Mouse (Mus musculus): ENCODE data around the gene A530016L24Rik. TPM values are rescaled to one million over a fixed set of nuclear protein-coding genes. Genes with fewer than 3 reads are reported as not detected.

The A530016L24Rik gene
- polyA plus RNA-seq, 1 experiment from 2014 or later = 0.09 TPM

GRCm38 (mm10) chr12:112462423-112462822 lies 26.8 kb upstream of the A530016L24Rik start:
- no peaks in the 10 kb centered on the region for H3K36me3 ChIP-seq (ENCODE audit: control insufficient read depth, insufficient read depth, low read length)
- no peak overlapping the region for H3K4me3 ChIP-seq (ENCODE audit: low read depth, low read length)
- H3K4me1 ChIP-seq (ENCODE audit: control insufficient read depth, insufficient read depth, low read length) = peaks cover 10% of the 10 kb centered on the region
- no peaks in the 10 kb centered on the region for H3K9me3 ChIP-seq (replicated peaks; ENCODE audit: control insufficient read depth, low read length)
- H3K27me3 ChIP-seq (replicated peaks; ENCODE audit: control insufficient read depth, insufficient read depth, low read length) = no peaks in the 10 kb centered on the region
- WGBS = 49% methylated on average over 12 of the region's 12 CpGs
- no peak for ATAC-seq
- no peak overlapping the region for H3K27ac ChIP-seq (ENCODE audit: low read depth, low read length)
- H3K4me2 ChIP-seq (ENCODE audit: low read length) = no peak overlapping the region
- DNase-seq (ENCODE audit: low spot score) = no peak
- H3K9ac ChIP-seq (ENCODE audit: low read length) = no peak overlapping the region

- WGBS = 78% methylated on average over 4 of the region's 4 CpGs
- ATAC-seq (no peak), DNase-seq (ENCODE audit: low spot score) (no peak)
- Histone ChIP-seq H3K4me2 (ENCODE audit: low read length) (no peak overlapping the region), H3K27ac (ENCODE audit: low read depth, low read length) (no peak overlapping the region), H3K27me3 (replicated peaks; ENCODE audit: control insufficient read depth, insufficient read depth, low read length) (no peaks in the 10 kb centered on the region), H3K9me3 (replicated peaks; ENCODE audit: control insufficient read depth, low read length) (no peaks in the 10 kb centered on the region), H3K4me1 (ENCODE audit: control insufficient read depth, insufficient read depth, low read length) (peaks cover 5% of the 10 kb centered on the region), H3K36me3 (ENCODE audit: control insufficient read depth, insufficient read depth, low read length) (no peaks in the 10 kb centered on the region), H3K4me3 (ENCODE audit: low read depth, low read length) (no peak overlapping the region), H3K9ac (ENCODE audit: low read length) (no peak overlapping the region)
Measured at GRCm38 (mm10) chr12:112463209-112463608, 26.0 kb upstream of the A530016L24Rik start.

GRCm38 (mm10) chr12:112463750-112464444 lies 25.4 kb upstream of the A530016L24Rik start:
- whole genome bisulfite sequencing = 83% methylated on average over 3 of the region's 3 CpGs
- no peak overlapping the region for H3K27ac ChIP-seq (ENCODE audit: low read depth, low read length)
- H3K9me3 ChIP-seq (replicated peaks; ENCODE audit: control insufficient read depth, low read length) = no peaks in the 10 kb centered on the region
- peaks cover under 1% of the 10 kb centered on the region for H3K4me1 ChIP-seq (ENCODE audit: control insufficient read depth, insufficient read depth, low read length)
- no peaks in the 10 kb centered on the region for H3K27me3 ChIP-seq (replicated peaks; ENCODE audit: control insufficient read depth, insufficient read depth, low read length)
- DNase-seq (ENCODE audit: low spot score) (no peak), ATAC-seq (no peak)
- H3K4me3 ChIP-seq (ENCODE audit: low read depth, low read length) = no peak overlapping the region
- H3K4me2 ChIP-seq (ENCODE audit: low read length) = no peak overlapping the region
- no peaks in the 10 kb centered on the region for H3K36me3 ChIP-seq (ENCODE audit: control insufficient read depth, insufficient read depth, low read length)
- no peak overlapping the region for H3K9ac ChIP-seq (ENCODE audit: low read length)

- Histone ChIP-seq H3K27me3 (replicated peaks; ENCODE audit: control insufficient read depth, insufficient read depth, low read length) (no peaks in the 10 kb centered on the region), H3K4me3 (ENCODE audit: low read depth, low read length) (no peak overlapping the region), H3K4me1 (ENCODE audit: control insufficient read depth, insufficient read depth, low read length) (peaks cover 7% of the 10 kb centered on the region), H3K27ac (ENCODE audit: low read depth, low read length) (no peak overlapping the region), H3K9me3 (replicated peaks; ENCODE audit: control insufficient read depth, low read length) (no peaks in the 10 kb centered on the region), H3K9ac (ENCODE audit: low read length) (no peak overlapping the region), H3K4me2 (ENCODE audit: low read length) (no peak overlapping the region), H3K36me3 (ENCODE audit: control insufficient read depth, insufficient read depth, low read length) (no peaks in the 10 kb centered on the region)
- WGBS = 94% methylated on average over 3 of the region's 3 CpGs
- DNase-seq (ENCODE audit: low spot score) = no peak
- no peak for ATAC-seq
Measured at GRCm38 (mm10) chr12:112464516-112464915, 24.7 kb upstream of the A530016L24Rik start.

GRCm38 (mm10) chr12:112465928-112466327 lies 23.3 kb upstream of the A530016L24Rik start:
- no peak for DNase-seq (ENCODE audit: low spot score)
- no peaks in the 10 kb centered on the region for H3K9me3 ChIP-seq (replicated peaks; ENCODE audit: control insufficient read depth, low read length)
- WGBS = 95% methylated on average over 17 of the region's 17 CpGs
- H3K4me1 ChIP-seq (ENCODE audit: control insufficient read depth, insufficient read depth, low read length) = peaks cover 18% of the 10 kb centered on the region
- H3K4me2 ChIP-seq (ENCODE audit: low read length) = no peak overlapping the region
- no peak for ATAC-seq
- H3K36me3 ChIP-seq (ENCODE audit: control insufficient read depth, insufficient read depth, low read length) = no peaks in the 10 kb centered on the region
- H3K27ac ChIP-seq (ENCODE audit: low read depth, low read length) = no peak overlapping the region
- no peaks in the 10 kb centered on the region for H3K27me3 ChIP-seq (replicated peaks; ENCODE audit: control insufficient read depth, insufficient read depth, low read length)
- no peak overlapping the region for H3K9ac ChIP-seq (ENCODE audit: low read length)
- H3K4me3 ChIP-seq (ENCODE audit: low read depth, low read length) = no peak overlapping the region

GRCm38 (mm10) chr12:112467387-112467786 lies 21.9 kb upstream of the A530016L24Rik start:
- Histone ChIP-seq H3K36me3 (ENCODE audit: control insufficient read depth, insufficient read depth, low read length) (no peaks in the 10 kb centered on the region), H3K4me1 (ENCODE audit: control insufficient read depth, insufficient read depth, low read length) (peaks cover 18% of the 10 kb centered on the region), H3K9me3 (replicated peaks; ENCODE audit: control insufficient read depth, low read length) (no peaks in the 10 kb centered on the region), H3K27me3 (replicated peaks; ENCODE audit: control insufficient read depth, insufficient read depth, low read length) (no peaks in the 10 kb centered on the region), H3K4me2 (ENCODE audit: low read length) (no peak overlapping the region), H3K4me3 (ENCODE audit: low read depth, low read length) (no peak overlapping the region), H3K9ac (ENCODE audit: low read length) (no peak overlapping the region), H3K27ac (ENCODE audit: low read depth, low read length) (no peak overlapping the region)
- no peak for ATAC-seq
- WGBS = 82% methylated on average over 10 of the region's 10 CpGs
- DNase-seq (ENCODE audit: low spot score) = no peak

GRCm38 (mm10) chr12:112469393-112469792 lies 19.9 kb upstream of the A530016L24Rik start:
- no peak for ATAC-seq
- Histone ChIP-seq H3K4me3 (ENCODE audit: low read depth, low read length) (no peak overlapping the region), H3K36me3 (ENCODE audit: control insufficient read depth, insufficient read depth, low read length) (no peaks in the 10 kb centered on the region), H3K4me1 (ENCODE audit: control insufficient read depth, insufficient read depth, low read length) (peaks cover 21% of the 10 kb centered on the region), H3K9ac (ENCODE audit: low read length) (no peak overlapping the region), H3K4me2 (ENCODE audit: low read length) (no peak overlapping the region), H3K27me3 (replicated peaks; ENCODE audit: control insufficient read depth, insufficient read depth, low read length) (no peaks in the 10 kb centered on the region), H3K9me3 (replicated peaks; ENCODE audit: control insufficient read depth, low read length) (no peaks in the 10 kb centered on the region), H3K27ac (ENCODE audit: low read depth, low read length) (peak overlapping the region; percentile 70)
- 83% methylated on average over 7 of the region's 7 CpGs for WGBS
- no peak for DNase-seq (ENCODE audit: low spot score)

- Histone ChIP-seq H3K4me1 (ENCODE audit: control insufficient read depth, insufficient read depth, low read length) (peaks cover 21% of the 10 kb centered on the region), H3K4me2 (ENCODE audit: low read length) (0 out of 2 replicates have a peak overlapping the region, but pooled peaks have one; percentile 16), H3K9me3 (replicated peaks; ENCODE audit: control insufficient read depth, low read length) (no peaks in the 10 kb centered on the region), H3K27ac (ENCODE audit: low read depth, low read length) (peak overlapping the region; percentile 70), H3K4me3 (ENCODE audit: low read depth, low read length) (no peak overlapping the region), H3K9ac (ENCODE audit: low read length) (no peak overlapping the region), H3K27me3 (replicated peaks; ENCODE audit: control insufficient read depth, insufficient read depth, low read length) (no peaks in the 10 kb centered on the region), H3K36me3 (ENCODE audit: control insufficient read depth, insufficient read depth, low read length) (no peaks in the 10 kb centered on the region)
- peak; percentile 80 for DNase-seq (ENCODE audit: low spot score)
- 25% methylated on average over 5 of the region's 5 CpGs for WGBS
- peak; percentile 54 for ATAC-seq
Measured at GRCm38 (mm10) chr12:112470216-112470615, 19.0 kb upstream of the A530016L24Rik start.

GRCm38 (mm10) chr12:112473777-112474176 lies 15.5 kb upstream of the A530016L24Rik start:
- DNase-seq (ENCODE audit: low spot score) (peak; percentile 86), ATAC-seq (peak; percentile 79)
- Histone ChIP-seq H3K4me1 (ENCODE audit: control insufficient read depth, insufficient read depth, low read length) (peaks cover 21% of the 10 kb centered on the region), H3K27ac (ENCODE audit: low read depth, low read length) (no peak overlapping the region), H3K9me3 (replicated peaks; ENCODE audit: control insufficient read depth, low read length) (no peaks in the 10 kb centered on the region), H3K4me3 (ENCODE audit: low read depth, low read length) (no peak overlapping the region), H3K36me3 (ENCODE audit: control insufficient read depth, insufficient read depth, low read length) (no peaks in the 10 kb centered on the region), H3K9ac (ENCODE audit: low read length) (no peak overlapping the region), H3K27me3 (replicated peaks; ENCODE audit: control insufficient read depth, insufficient read depth, low read length) (no peaks in the 10 kb centered on the region), H3K4me2 (ENCODE audit: low read length) (no peak overlapping the region)
- 18% methylated on average over 9 of the region's 9 CpGs for WGBS
